Mouse (Mus musculus): ENCODE data around the gene Fgf5. TPM values are rescaled to one million over a fixed set of nuclear protein-coding genes. Genes with fewer than 3 reads are reported as not detected.

Gene Fgf5
- polyA plus RNA-seq, 1 experiment from 2014 or later: 2.0 TPM

DNA sequence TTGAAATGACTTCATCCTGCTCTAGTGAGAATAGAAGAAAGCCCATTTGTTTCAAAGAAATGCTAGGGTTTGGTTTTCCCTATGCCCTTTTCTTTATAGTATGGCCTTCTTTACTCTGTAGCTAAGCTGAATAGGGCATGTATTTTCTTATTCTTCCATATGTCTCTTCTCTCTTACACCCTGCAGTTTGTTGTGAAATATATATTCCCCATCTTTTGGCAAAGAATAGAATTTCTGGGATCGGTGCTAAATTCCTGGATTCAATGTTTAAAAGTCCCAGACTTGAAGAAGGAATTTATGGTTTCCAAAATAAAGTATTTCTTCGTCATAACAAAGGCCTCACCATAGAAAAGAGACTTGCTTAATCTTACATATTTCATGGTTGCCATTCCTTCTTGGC, 72.6 kb downstream of the Fgf5 start:
- Histone ChIP-seq H3K4me3 (no peak overlapping the region), H3K4me2 (no peak overlapping the region), H3K9me3 (no peaks in the 10 kb centered on the region), H3K36me3 (replicated peaks) (no peaks in the 10 kb centered on the region), H3K27me3 (replicated peaks) (peaks cover 6% of the 10 kb centered on the region; the same call in 1 of the 2 replicates), H3K27ac (no peak overlapping the region), H3K4me1 (peaks cover 3% of the 10 kb centered on the region; the same call in 1 of the 2 replicates), H3K9ac (no peak overlapping the region)
- 87% methylated on average over 2 of the region's 2 CpGs for WGBS
- no peak for ATAC-seq (replicated peaks)

Other genes with a start within 250 kb of the Fgf5 start
- gene Antxr2, start 223.1 kb upstream of the Fgf5 start, polyA plus RNA-seq (2015; fragmentation: Nextera tagmentation; extraction: Ambion mirVana): 2.8 and 3.0 TPM in 2 replicates
- gene Prdm8, start 87.0 kb upstream of the Fgf5 start, polyA plus RNA-seq (2015; fragmentation: Nextera tagmentation; extraction: Ambion mirVana): 2.1 and 2.6 TPM in 2 replicates
- 1.5 and 2.2 TPM in 2 replicates for gene Cfap299, start 75.1 kb downstream of the Fgf5 start, polyA plus RNA-seq (2015; fragmentation: Nextera tagmentation; extraction: Ambion mirVana)